Mouse (Mus musculus): Measurements from ENCODE around the gene Rpl41. TPM values are rescaled to one million over a fixed set of nuclear protein-coding genes. Genes with fewer than 3 reads are reported as not detected.
"Not testable (repeated sequence)": the region's sequence is repeated elsewhere in the genome, so short reads cannot be mapped to it uniquely, and the experiment has no call there.

Rpl41 gene
- polyA plus RNA-seq, 1 experiment, result 2,108 TPM

- Histone ChIP-seq H3K27ac (ENCODE audit: control insufficient read depth, insufficient read depth, low read length) (no peak overlapping the region), H3K36me3 (ENCODE audit: control insufficient read depth, insufficient read depth, low read length) (peaks cover 27% of the 10 kb centered on the region), H3K4me3 (ENCODE audit: control insufficient read depth, insufficient read depth, low read length) (no peak overlapping the region), H3K27me3 (ENCODE audit: control insufficient read depth, insufficient read depth, low read length) (no peaks in the 10 kb centered on the region), H3K4me1 (replicated peaks; ENCODE audit: control insufficient read depth, insufficient read depth, low read length) (no peaks in the 10 kb centered on the region)
- TF ChIP-seq CTCF (IDR thresholded peaks at IDR 0.05; ENCODE audit: borderline replicate concordance, control insufficient read depth, extremely low read depth, insufficient read depth, low read length, poor library complexity), result no peak
- TF ChIP-seq POLR2A (IDR thresholded peaks at IDR 0.05; ENCODE audit: control insufficient read depth, extremely low read depth, insufficient read depth, low read length, poor library complexity), result no peak
- WGBS, result 96% methylated on average over 11 of the region's 11 CpGs
- no peak for DNase-seq
These were observed 38.8 kb downstream of the Rpl41 start for GRCm38 (mm10) chr10:128510301-128510700.

GRCm38 (mm10) chr10:128509831-128510230 is 39.3 kb downstream of the Rpl41 start:
- H3K4me1 ChIP-seq (replicated peaks; ENCODE audit: control insufficient read depth, insufficient read depth, low read length), result no peaks in the 10 kb centered on the region
- DNase-seq, result no peak
- H3K27me3 ChIP-seq (ENCODE audit: control insufficient read depth, insufficient read depth, low read length), result no peaks in the 10 kb centered on the region
- H3K36me3 ChIP-seq (ENCODE audit: control insufficient read depth, insufficient read depth, low read length), result peaks cover 22% of the 10 kb centered on the region
- no peak overlapping the region for H3K27ac ChIP-seq (ENCODE audit: control insufficient read depth, insufficient read depth, low read length)
- no peak overlapping the region for H3K4me3 ChIP-seq (ENCODE audit: control insufficient read depth, insufficient read depth, low read length)
- TF ChIP-seq POLR2A (IDR thresholded peaks at IDR 0.05; ENCODE audit: control insufficient read depth, extremely low read depth, insufficient read depth, low read length, poor library complexity), result no peak
- no peak for TF ChIP-seq CTCF (IDR thresholded peaks at IDR 0.05; ENCODE audit: borderline replicate concordance, control insufficient read depth, extremely low read depth, insufficient read depth, low read length, poor library complexity)
- WGBS, result 95% methylated on average over 4 of the region's 4 CpGs

GRCm38 (mm10) chr10:128509203-128509602 is 39.9 kb downstream of the Rpl41 start:
- Histone ChIP-seq H3K4me1 (replicated peaks; ENCODE audit: control insufficient read depth, insufficient read depth, low read length) (peaks cover 6% of the 10 kb centered on the region), H3K27ac (ENCODE audit: control insufficient read depth, insufficient read depth, low read length) (no peak overlapping the region), H3K4me3 (ENCODE audit: control insufficient read depth, insufficient read depth, low read length) (no peak overlapping the region), H3K27me3 (ENCODE audit: control insufficient read depth, insufficient read depth, low read length) (no peaks in the 10 kb centered on the region), H3K36me3 (ENCODE audit: control insufficient read depth, insufficient read depth, low read length) (peaks cover 19% of the 10 kb centered on the region)
- TF ChIP-seq CTCF (IDR thresholded peaks at IDR 0.05; ENCODE audit: borderline replicate concordance, control insufficient read depth, extremely low read depth, insufficient read depth, low read length, poor library complexity), result no peak
- no peak for TF ChIP-seq POLR2A (IDR thresholded peaks at IDR 0.05; ENCODE audit: control insufficient read depth, extremely low read depth, insufficient read depth, low read length, poor library complexity)
- DNase-seq, result no peak
- 95% methylated on average over 9 of the region's 9 CpGs for WGBS

GRCm38 (mm10) chr10:128508260-128508659 is 40.8 kb downstream of the Rpl41 start:
- Histone ChIP-seq H3K27ac (ENCODE audit: control insufficient read depth, insufficient read depth, low read length) (no peak overlapping the region), H3K4me3 (ENCODE audit: control insufficient read depth, insufficient read depth, low read length) (no peak overlapping the region), H3K4me1 (replicated peaks; ENCODE audit: control insufficient read depth, insufficient read depth, low read length) (peaks cover 12% of the 10 kb centered on the region), H3K27me3 (ENCODE audit: control insufficient read depth, insufficient read depth, low read length) (no peaks in the 10 kb centered on the region), H3K36me3 (ENCODE audit: control insufficient read depth, insufficient read depth, low read length) (peaks cover 19% of the 10 kb centered on the region)
- TF ChIP-seq CTCF (IDR thresholded peaks at IDR 0.05; ENCODE audit: borderline replicate concordance, control insufficient read depth, extremely low read depth, insufficient read depth, low read length, poor library complexity) (no peak), POLR2A (IDR thresholded peaks at IDR 0.05; ENCODE audit: control insufficient read depth, extremely low read depth, insufficient read depth, low read length, poor library complexity) (no peak)
- no peak for DNase-seq
- WGBS, result 92% methylated on average over 9 of the region's 9 CpGs

GRCm38 (mm10) chr10:128505974-128506373 is 43.1 kb downstream of the Rpl41 start:
- no peaks in the 10 kb centered on the region for H3K27me3 ChIP-seq (ENCODE audit: control insufficient read depth, insufficient read depth, low read length)
- no peak for TF ChIP-seq CTCF (IDR thresholded peaks at IDR 0.05; ENCODE audit: borderline replicate concordance, control insufficient read depth, extremely low read depth, insufficient read depth, low read length, poor library complexity)
- no peak for TF ChIP-seq POLR2A (IDR thresholded peaks at IDR 0.05; ENCODE audit: control insufficient read depth, extremely low read depth, insufficient read depth, low read length, poor library complexity)
- H3K36me3 ChIP-seq (ENCODE audit: control insufficient read depth, insufficient read depth, low read length), result peaks cover 10% of the 10 kb centered on the region
- H3K4me3 ChIP-seq (ENCODE audit: control insufficient read depth, insufficient read depth, low read length), result no peak overlapping the region
- H3K4me1 ChIP-seq (replicated peaks; ENCODE audit: control insufficient read depth, insufficient read depth, low read length), result peaks cover 12% of the 10 kb centered on the region
- no peak overlapping the region for H3K27ac ChIP-seq (ENCODE audit: control insufficient read depth, insufficient read depth, low read length)
- DNase-seq, result no peak
- WGBS, result 96% methylated on average over 14 of the region's 14 CpGs

GRCm38 (mm10) chr10:128505371-128505667 is 43.8 kb downstream of the Rpl41 start:
- 65% methylated on average over 5 of the region's 5 CpGs for WGBS
- H3K27me3 ChIP-seq (ENCODE audit: control insufficient read depth, insufficient read depth, low read length); H3K36me3 ChIP-seq (ENCODE audit: control insufficient read depth, insufficient read depth, low read length); H3K4me3 ChIP-seq (ENCODE audit: control insufficient read depth, insufficient read depth, low read length); DNase-seq; H3K27ac ChIP-seq (ENCODE audit: control insufficient read depth, insufficient read depth, low read length): not testable (repeated sequence)
- peaks cover 12% of the 10 kb centered on the region for H3K4me1 ChIP-seq (replicated peaks; ENCODE audit: control insufficient read depth, insufficient read depth, low read length)

- Histone ChIP-seq H3K36me3 (ENCODE audit: control insufficient read depth, insufficient read depth, low read length) (peaks cover 5% of the 10 kb centered on the region), H3K4me1 (replicated peaks; ENCODE audit: control insufficient read depth, insufficient read depth, low read length) (peaks cover 12% of the 10 kb centered on the region), H3K27me3 (ENCODE audit: control insufficient read depth, insufficient read depth, low read length) (no peaks in the 10 kb centered on the region), H3K4me3 (ENCODE audit: control insufficient read depth, insufficient read depth, low read length) (no peak overlapping the region), H3K27ac (ENCODE audit: control insufficient read depth, insufficient read depth, low read length) (peak overlapping the region; percentile 46)
- DNase-seq, result peak; percentile 30
- 3% methylated on average over 9 of the region's 9 CpGs for WGBS
- TF ChIP-seq CTCF (IDR thresholded peaks at IDR 0.05; ENCODE audit: borderline replicate concordance, control insufficient read depth, extremely low read depth, insufficient read depth, low read length, poor library complexity) (no peak), POLR2A (IDR thresholded peaks at IDR 0.05; ENCODE audit: control insufficient read depth, extremely low read depth, insufficient read depth, low read length, poor library complexity) (no peak)
These were observed 44.3 kb downstream of the Rpl41 start for GRCm38 (mm10) chr10:128504641-128505370.

All from thymus, adult 2 months (tissue).